Mouse (Mus musculus): ENCODE results near the gene Pfn2. TPM values are rescaled to one million over a fixed set of nuclear protein-coding genes. Genes with fewer than 3 reads are reported as not detected.
A peak's percentile ranks its signal among the peaks of the same experiment; 100 is the strongest.
"Not testable (repeated sequence)": the region's sequence is repeated elsewhere in the genome, so short reads cannot be mapped to it uniquely, and the experiment has no call there.

Pfn2 gene
- 100 to 1,000 TPM; 477 to 480 TPM for total RNA-seq (2021)

DNA sequence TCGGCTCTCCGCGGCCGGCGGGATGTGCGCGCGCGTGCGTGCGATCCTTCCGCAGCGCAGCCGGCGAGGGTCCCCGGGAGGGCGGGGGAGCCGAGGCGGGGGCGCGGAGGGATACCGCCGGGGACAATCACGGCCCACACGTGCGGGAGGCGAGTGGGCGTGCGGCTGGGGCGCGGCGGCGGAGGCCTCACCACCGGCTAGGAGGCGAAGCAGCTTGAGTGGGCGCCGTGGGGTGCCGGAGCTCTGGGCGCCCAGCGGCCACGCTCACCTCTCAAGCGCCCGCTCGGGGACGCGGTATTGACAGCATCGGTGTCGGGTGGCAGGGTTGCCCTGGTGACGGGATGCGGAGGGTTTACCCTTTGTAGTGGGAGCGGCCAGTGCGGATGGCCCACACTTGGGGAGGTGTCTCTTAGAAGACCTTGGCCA, at the start of gene Pfn2:
Gene Pfn2 (minus strand): TSS at position 320 of the 426 bp plus-strand sequence.
- intact Hi-C loops (cut with DNase I): loop anchor here (5.0 kb wide), 1 partner anchor 275 kb away; no protein-coding TSS in a partner anchor
- DNase-seq: peak; percentile 92

DNA sequence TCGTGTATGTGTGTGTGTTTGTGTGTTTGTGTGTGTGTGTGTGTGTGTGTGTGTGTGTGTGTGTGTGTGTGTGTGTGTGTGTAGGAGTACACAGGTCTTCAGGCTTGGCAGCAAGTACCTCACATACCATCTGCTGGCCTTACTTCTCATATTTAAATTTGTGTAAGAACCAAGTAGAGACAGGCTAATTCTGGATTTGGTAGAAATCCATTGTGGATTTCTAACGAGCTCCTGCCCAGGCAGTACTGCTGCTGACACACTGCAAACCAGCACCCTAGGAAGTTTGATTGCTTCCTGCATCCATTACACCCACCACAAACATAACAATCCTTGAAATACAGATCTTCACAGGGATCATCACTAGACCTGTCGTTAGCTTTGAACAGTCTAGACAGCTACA, 35.1 kb upstream of the Pfn2 start:
- no peak for DNase-seq
- intact Hi-C loops (cut with DNase I): no loop called here

DNA sequence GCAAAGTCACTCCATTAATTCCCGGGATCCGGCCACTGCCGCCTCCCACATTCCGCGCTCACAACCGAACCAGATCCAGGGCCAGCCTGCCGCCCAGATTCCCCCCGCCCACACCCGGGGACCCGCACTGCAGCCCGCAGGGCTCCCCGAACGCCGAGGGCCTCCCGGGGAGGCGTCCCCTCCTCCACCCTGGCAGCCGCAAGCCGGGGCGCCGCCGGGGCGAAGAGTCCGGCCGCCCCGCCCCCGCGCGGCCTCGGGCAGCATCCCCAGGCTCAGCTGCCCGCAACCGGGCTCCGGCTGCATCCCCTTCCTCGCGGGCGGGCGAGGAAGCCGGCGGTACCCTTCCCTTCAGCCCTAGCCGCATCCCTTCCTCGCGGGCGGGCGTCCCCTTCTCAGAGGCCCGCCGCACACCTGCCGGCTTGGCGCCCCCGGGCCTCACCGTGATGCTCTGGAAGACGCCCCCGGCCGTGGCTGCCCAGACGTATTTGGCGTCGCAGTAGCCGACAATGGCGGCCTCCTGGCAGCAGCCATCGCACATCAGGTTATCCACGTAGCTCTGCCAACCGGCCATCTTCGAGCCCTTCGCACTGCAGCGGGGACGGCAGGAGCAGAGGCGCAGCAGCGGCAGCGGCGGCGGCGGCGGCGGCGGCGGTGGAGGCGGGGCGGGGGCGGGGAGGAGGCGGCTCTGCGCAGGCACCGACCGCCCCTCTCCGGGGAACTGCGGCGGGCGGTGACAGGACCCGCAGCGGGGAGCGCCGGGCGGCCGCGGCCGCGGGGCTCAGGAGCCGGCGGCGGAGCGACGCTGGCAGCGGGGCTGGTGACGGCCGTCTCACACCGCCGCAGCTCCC, 743 bp downstream of the Pfn2 start:
- intact Hi-C loops (cut with DNase I): loop anchor here (5.0 kb wide), 1 partner anchor 275 kb away; no protein-coding TSS in a partner anchor

DNA sequence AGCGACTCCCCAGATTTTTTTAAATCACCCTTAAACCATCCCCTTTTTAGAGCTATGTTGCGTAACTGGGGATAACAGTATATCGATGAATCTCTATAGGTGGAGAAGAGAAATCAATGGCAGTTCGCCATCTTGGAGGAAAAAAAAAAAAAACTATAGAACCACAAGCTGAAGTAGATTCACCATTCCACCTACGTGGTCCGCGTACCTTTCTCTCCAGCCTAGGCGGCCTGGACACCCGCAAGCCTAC, 1.3 kb downstream of the Pfn2 start:
- intact Hi-C loops (cut with DNase I): loop anchor here (5.0 kb wide), 1 partner anchor 276 kb away; no protein-coding TSS in a partner anchor
- DNase-seq: no peak

More for the DNA sequence above, 743 bp downstream of the Pfn2 start:
- DNase-seq: peak; percentile 74

DNA sequence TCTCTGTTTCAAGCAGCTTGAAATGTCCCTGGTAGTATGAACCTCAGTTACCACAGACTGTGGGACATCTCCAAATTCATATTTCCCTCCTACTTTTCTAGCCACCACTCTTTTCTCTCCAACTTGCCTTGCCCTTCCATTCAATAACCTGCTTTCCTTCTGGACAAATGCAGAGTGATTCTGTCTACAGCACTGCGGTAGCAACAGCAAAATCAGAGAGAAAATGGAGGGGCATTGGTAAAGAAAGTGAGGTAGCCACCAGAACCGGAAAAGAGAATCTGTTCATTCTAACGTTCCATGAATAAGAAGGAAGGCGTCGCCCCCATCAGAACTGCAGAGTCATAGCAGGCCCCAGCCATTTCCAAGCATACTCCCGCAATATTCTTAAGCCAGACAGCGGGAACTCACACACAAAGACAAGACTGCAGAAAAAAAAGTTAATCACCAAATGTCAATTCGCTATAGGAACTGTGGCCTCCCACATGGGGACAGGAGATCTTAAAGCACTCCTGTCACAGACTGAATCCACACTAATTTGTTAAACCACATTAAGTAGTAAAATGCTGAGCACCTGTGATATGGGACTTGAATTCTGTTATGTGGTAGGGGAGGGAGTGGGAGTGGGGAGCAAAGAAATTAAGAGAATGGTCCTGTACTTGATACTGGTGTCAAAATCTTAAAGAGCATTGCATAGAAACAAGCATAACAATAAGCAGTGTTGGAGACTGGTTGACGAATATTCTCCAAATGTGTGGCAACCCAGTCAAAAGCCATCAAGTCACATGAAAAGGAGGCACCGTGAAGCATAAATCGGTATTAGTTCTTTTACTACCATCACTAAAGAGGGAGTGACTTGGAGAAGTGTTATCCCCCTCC, 1.9 kb downstream of the Pfn2 start:
- peak; percentile 26 for DNase-seq
- intact Hi-C loops (cut with DNase I): loop anchor here (5.0 kb wide), 1 partner anchor 276 kb away; no protein-coding TSS in a partner anchor

DNA sequence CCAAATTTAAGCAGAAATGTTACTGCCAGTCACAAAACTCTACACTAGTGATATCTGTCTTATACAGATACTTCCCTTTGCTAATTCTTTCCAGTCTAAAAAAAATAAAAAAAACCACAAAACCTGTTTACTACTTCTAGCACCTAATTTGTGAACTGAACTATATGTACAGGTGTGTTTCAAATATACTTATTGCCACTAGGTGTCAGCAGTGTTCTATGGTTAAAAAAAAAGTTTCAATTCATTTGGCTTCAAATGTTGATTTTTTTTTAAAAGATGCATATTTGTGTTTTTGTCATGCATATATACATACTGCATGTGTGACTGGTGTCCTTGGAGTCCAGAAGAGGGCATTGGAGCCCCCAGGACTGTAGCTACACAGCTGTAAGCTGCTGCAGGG, 4.1 kb downstream of the Pfn2 start:
- intact Hi-C loops (cut with DNase I): loop anchor here (5.0 kb wide), 1 partner anchor 574 kb away; no protein-coding TSS in a partner anchor
- no peak for DNase-seq

DNA sequence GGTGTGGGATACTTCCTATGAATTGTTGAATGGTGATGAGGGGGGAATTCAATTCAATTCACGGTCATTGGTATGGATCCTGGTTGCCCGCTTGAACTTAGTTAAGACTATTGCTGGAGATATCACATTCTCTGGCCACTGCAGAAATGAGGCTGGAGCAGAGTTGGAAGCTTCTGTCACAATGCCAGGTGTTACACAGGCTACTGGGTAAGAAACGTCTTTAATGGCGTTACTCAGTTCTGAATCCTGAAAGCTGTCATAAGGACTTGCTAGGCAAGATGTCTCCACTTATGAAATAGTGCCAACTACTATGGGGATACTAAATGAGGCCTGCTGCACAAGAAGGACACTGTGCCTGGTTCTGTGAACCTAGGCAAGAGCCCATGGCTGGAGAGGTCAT, 11.0 kb downstream of the Pfn2 start:
- intact Hi-C loops (cut with DNase I): no loop called here
- DNase-seq: no peak

DNA sequence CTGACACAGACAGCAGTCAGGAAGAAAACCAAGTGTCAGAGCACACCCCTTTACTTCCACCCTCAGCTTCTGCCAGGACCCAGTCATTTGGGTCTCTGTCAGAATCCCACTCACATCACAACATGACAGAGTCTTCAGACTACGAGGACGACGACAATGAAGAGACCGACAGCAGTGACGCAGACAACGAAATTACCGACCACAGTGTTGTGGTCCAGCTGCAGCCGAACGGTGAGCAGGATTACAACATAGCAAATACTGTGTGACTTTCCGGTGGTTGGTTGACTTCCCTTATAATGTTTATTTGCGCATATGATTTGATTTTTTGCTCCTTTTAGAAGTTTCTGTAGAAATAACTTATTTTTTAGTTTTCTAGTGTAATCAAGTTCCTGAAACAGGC, 14.3 kb downstream of the Pfn2 start:
- DNase-seq: no peak
- intact Hi-C loops (cut with DNase I): no loop called here

DNA sequence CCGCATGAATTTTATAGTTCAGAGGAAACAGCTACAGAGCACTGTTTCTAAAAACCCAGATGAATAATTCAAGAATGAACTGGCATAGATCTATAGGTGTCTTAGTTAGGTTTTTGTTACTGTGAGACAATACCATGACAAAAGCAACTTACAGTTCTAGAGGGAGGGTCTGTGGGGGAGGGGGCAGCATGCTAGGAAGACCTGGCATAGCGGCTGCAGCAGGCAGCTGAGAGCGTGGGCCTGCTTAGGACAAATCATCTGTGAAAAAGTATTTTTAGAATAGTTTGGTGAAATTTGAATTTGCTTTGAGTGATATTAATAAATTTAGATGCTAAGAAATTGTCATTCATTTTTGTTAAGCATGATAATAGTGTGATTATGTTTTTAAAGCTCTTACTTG, 22.0 kb downstream of the Pfn2 start:
- DNase-seq: no peak
- intact Hi-C loops (cut with DNase I): no loop called here

DNA sequence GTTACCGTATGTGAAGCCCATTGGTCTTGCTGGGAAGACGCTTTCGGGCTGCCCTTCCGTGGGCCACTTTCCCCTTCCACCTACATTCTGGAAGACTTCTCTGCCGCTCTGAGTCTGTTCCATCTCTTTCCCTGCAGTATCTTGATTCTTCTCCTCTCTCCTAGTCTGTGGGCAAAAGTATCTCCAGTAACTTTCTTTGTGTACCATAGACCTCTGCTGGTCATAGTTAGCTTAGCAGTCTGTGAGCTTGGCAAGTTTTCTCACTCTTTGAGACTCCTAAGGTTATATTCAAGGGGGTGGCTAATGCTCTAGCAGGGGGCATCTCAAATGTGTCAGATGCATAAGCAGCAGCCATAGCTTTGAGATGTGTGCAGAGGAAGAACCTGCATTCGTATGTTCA, 32.4 kb downstream of the Pfn2 start:
- intact Hi-C loops (cut with DNase I): no loop called here
- DNase-seq: no peak

DNA sequence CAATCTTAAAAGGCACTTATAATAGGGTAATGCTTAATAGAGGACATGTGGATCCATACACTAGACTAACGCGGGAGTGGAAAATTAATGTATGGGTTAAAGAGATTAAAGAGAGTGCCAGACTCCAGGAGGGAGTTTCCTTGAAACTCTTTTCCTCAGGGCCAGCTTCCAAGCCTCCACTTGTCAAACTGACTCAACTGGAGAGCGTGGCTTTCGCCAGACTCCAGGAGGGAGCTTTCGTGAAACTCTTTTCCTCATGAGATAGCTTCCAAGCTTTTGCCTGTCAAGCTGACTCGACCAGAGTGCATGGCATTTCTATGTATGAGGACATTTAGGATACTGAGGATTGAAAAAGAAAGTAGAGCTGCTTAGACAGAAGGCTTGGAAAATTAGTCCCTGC, 52.8 kb downstream of the Pfn2 start:
- peak; percentile 12 for DNase-seq
- intact Hi-C loops (cut with DNase I): not testable (repeated sequence)

Other genes starting within 250 kb of the Pfn2 start
- 10 to 100 TPM; 31.2 to 32.6 TPM for gene Commd2, start 196.4 kb downstream of the Pfn2 start, total RNA-seq (2021)
- under 1 TPM; 0.52 to 0.58 TPM for gene Ankub1, start 155.3 kb downstream of the Pfn2 start, total RNA-seq (2021)
- gene Rnf13, start 112.0 kb downstream of the Pfn2 start, total RNA-seq (2021): 10 to 100 TPM; 44.1 to 47.6 TPM